Mouse (Mus musculus): Measurements from ENCODE around the gene Rhox2e.
"Not testable (repeated sequence)": the region's sequence is repeated elsewhere in the genome, so short reads cannot be mapped to it uniquely, and the experiment has no call there.

Gene Rhox2e

DNA sequence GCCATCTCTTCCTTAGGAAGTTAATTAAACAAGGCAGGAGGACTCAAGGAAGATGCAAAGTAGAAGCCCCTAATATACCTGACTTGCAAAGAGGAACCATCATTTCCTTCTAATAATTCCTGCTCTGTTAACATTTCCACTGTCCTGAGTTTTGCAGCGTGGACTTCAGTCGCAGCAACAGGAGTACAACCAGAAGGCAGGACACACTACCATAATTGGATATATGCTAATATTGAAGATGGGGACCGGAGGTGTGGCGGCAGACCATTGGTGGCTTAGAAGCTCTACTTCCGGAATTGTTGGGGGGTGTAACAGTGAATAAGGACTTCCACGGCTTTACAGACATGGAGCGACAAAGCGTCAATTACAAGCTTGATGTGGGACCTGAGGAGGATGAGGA, at the start of gene Rhox2e:
Rhox2e (plus strand) TSS at position 301 of the 400 bp plus-strand sequence.
- not testable (repeated sequence) for DNase-seq

DNA sequence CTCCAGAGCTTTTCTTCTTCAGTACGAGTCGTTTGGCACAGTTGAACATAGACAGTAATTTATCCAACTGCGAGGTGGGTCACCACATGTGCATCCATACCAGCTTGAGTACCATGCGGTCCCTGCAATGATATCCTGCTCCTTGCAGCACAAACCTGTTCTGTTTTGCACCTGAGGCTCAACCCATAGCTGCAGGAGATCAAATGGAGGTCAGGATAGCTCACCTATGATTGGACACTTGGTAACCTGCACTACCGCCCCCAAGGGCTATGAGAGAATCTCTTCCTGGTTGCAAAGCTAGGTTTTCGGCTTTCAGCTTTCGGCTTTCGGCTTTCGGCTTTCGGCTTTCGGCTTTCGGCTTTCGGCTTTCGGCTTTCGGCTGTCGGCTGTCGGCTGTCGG, 16.2 kb upstream of the Rhox2e start, which contains the start of gene Rhox4d:
Rhox4d (plus strand) TSS at position 301 of the 400 bp plus-strand sequence.
- DNase-seq = not testable (repeated sequence)

DNA sequence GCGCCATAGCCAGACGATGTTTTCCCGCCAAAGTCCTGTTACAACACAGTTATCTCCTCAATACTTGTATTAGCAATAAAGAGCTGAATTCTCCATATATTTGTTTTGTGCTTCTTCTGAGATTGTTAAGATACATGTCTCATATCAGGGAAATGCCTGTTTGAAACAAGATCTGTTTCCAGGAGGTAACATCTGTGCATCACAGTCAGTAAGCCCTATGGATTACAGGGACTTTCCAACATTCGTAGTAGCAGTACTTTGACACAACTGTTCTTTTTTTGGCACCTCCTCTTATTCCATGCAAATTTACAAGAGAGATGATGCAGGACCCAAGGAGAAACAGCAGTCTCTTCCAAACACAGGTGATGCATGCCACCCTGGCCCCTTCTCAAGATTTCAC, 11.5 kb downstream of the Rhox2e start, which contains the start of gene Rhox3e:
Rhox3e (plus strand) TSS at position 301 of the 400 bp plus-strand sequence.
- DNase-seq = not testable (repeated sequence)

DNA sequence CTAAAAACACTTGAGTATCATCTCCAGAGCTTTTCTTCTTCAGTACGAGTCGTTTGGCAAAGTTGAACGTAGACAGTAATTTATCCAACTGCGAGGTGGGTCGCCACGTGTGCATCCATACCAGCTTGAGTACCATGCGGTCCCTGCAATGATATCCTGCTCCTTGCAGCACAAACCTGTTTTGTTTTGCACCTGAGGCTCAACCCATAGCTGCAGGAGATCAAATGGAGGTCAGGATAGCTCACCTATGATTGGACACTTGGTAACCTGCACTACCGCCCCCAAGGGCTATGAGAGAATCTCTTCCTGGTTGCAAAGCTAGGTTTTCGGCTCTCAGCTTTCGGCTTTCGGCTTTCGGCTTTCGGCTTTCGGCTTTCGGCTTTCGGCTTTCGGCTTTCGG, 26.9 kb downstream of the Rhox2e start, which contains the start of gene Rhox4e:
Rhox4e (plus strand) TSS at position 301 of the 400 bp plus-strand sequence.
- not testable (repeated sequence) for DNase-seq

DNA sequence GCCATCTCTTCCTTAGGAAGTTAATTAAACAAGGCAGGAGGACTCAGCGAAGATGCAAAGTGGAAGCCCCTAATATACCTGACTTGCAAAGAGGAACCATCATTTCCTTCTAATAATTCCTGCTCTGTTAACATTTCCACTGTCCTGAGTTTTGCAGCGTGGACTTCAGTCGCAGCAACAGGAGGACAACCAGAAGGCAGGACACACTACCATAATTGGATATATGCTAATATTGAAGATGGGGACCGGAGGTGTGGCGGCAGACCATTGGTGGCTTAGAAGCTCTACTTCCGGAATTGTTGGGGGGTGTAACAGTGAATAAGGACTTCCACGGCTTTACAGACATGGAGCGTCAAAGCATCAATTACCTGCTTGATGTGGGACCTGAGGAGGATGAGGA, 40.9 kb downstream of the Rhox2e start, which contains the start of gene Rhox2f:
Rhox2f (plus strand) TSS at position 301 of the 400 bp plus-strand sequence.
- DNase-seq = not testable (repeated sequence)

DNA sequence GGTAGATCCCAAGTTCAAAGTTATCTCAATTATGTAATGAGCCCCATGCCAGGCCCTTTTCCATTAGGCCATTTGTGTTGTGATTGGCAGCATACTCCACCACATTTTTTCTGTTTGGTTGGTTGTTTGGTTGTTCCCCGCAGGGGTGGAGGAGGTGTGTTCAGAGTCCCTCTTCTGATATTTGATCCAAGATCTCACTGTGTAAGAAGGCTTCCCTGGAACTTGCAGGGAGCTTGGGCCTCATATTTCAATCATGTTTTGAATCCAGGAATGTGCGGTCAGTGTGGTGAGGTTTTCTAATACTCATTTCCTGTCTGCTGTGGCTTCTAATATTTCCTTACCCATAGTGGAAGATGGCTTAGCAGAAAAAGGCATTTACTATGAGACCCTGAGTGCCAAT, 42.4 kb downstream of the Rhox2e start:
- not testable (repeated sequence) for DNase-seq

DNA sequence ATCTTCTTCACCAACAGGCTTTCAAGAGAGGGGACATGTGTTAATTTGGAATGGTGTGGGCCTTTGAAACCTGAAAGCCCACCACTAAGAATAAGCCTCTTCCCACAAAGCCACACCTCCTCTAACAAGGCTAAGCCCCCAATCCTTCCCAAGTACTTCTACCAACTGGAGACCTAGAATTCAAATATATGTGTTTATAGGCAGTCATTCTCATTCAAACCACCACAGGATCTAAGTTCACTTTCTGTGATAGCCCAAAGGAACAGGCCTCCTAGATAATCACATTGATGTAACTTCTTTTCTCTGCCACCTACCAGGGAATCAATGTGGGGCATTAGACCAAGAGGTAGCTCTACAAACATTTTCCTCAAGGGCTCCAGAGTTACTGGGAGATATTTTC, 50.4 kb downstream of the Rhox2e start, which contains the start of gene Rhox3f:
Rhox3f (plus strand) TSS at position 301 of the 400 bp plus-strand sequence.
- not testable (repeated sequence) for DNase-seq

Measured in right cerebral cortex, postnatal 14 days (tissue).